Mouse (Mus musculus) hematopoietic stem cell, adult 5-6 weeks (primary cell): ENCODE results near the gene Triap1. TPM values are rescaled to one million over a fixed set of nuclear protein-coding genes. Genes with fewer than 3 reads are reported as not detected.

Experiments
- ATAC-seq, 2 experiments: fragments of 125-278 bp in 1 of 2; replicated peaks in 1 of 2; 2 replicates each; pipeline ENCODE4 v1.8.0; 2016 to 2017; ENCODE audit warnings: inconsistent platforms in 2 of 2, mild to moderate bottlenecking in 2 of 2, moderate number of reproducible peaks in 2 of 2, low read depth in 1 of 2, moderate TSS enrichment in 1 of 2; ENCODE audit not compliant: low FRiP score in 2 of 2, poor library complexity in 2 of 2, severe bottlenecking in 2 of 2, insufficient read depth in 1 of 2, low TSS enrichment in 1 of 2
- total RNA-seq: library from RNA; stranded (forward); fragments of 172-1452, 232-1000 nt; gene quantifications from 2 replicates; pipeline ENCODE4 v1.2.3, GENCODE M21; 2017

Gene Triap1
- total RNA-seq, 1 experiment from 2014 or later, result 8.6 TPM

DNA sequence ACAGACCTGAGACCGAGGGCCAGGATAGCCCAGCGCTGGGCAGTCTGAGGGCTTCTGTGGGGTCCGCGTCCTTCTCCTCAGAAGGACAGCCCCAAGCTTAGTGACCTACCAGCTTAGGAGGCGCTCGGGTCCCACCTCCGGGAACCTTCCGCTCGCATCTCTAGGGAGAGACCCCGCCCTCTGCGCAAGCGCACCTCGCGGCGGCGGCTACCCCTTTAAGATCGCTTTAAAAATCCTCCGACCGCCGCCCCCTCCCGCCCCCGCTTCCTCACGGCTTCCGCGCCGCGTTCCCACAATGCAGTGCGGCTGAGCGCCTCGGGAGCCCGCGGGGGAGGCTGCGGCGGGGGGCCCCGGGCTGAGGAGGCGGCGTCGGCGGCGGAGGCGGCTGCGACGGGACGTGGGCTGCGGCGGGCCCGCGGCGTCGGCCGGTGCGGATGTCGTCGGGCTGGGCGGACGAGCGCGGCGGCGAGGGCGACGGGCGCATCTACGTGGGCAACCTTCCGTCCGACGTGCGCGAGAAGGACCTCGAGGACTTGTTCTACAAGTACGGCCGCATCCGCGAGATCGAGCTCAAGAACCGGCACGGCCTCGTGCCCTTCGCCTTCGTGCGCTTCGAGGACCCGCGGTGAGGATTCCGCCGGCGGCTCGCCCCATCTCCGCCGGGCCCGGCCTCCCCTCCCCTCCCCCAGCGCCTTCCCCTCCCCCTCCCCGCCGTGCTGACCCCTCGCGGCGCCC, 14.0 kb upstream of the Triap1 start, which contains the start of gene Srsf9:
Gene Srsf9 (plus strand): TSS at position 303 of the 735 bp plus-strand sequence.
- ATAC-seq, result peak; percentile 80 to 90

DNA sequence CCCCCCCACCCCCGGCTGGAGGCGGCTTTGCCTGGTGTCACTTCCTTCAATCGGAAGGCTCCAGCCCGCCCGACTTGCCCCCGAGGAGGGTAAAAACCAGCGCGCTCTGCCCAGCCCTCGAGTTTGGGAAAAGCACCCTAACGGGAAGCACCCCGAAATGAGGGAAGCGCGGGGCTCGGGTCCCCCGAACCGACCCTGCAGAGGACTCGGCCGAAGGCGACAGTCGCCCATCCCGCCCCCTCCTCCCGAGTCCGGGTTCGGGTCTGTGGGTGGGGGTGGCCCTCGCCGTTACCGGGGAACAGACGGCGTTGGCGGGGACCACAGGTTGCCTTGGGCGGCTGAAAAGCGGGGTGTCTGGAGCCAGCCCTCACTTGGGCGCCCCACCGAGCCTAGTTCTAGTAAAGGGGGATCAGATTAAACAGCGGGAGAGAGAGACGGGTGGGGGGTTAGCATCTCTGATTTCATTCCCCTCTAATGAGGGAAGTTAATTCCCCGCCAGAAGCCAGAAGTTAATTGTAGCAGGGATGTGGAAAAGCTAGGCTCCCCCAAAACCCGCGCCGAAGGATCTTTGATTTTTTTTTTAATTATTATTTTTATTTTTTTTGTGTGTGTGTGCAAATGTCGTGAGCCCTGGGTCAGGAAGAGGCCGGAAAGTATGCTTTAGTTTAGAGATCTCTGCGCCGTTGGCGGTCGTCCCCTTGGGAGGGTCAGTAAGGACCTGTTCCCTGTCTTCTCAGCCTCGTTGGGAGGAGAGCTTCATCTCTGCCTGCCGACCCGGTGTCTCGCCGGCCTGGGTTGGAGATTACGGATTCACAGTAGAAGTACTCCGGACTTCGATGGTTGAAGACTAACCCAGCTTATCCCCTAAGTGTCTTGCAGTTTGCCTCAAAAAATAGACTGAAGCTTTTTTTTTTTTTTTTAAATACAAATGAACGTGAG, 13.1 kb upstream of the Triap1 start:
- ATAC-seq, result no peak

DNA sequence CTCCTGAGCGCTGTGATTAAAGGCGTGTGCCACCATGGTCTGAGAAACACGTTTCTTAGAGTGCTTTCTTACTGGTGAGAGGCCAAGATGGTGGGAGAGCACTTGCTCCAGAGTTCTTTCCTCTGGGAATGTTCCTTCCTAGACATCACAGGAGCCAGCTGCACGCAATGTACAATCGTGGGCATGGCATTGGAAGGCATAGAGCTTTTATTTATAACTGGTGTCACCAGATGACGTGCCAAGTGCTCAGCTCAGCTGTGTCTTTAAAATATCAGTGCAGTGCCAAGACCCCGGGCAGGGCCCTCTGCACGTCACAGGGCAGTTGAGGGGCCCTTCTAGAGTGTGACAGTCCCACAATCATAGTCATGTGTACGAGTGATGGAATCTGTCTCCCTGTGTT, 10.1 kb upstream of the Triap1 start:
- no peak for ATAC-seq

DNA sequence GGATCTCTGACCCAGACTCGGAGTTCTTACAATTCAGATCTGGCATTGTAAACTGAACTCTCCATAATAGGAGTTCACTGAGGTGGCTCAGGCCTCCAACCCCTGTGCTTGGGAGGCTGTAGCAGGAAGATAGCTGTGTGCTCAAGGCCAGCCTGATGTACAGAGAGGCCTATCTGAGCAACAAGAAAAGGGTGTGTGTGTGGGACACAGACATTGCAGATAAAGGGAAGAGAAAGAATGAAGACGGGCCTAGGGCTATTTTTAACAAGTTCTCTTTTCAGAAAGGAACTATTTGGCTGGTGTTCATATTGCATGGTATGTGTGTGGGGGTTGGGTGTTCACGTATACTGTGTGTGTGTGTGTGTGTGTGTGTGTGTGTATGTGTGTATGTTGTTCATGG, 7.4 kb upstream of the Triap1 start:
- ATAC-seq, result 0 out of 4 replicates have a peak, but pooled peaks of 1 of the 2 experiments have one; percentile 12

DNA sequence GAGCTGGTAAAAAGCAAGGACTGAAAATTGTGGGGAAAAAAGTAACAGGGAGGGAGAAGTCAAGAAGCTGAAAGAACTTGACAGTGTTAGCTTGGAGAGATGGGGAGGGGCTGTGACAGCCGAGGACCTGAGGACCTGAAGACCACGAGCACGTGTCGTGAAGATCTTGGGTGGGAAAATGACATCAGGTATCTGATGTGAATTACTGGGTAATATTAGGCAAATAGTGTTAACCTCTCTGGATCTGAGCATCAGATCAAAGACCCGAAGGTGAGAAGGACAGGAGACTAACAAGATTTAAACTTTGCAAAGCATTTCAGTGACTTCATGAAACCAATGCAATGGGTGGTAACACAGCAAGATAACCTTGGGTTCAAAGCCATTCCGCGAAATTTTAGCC, 1.0 kb upstream of the Triap1 start:
- no peak for ATAC-seq

DNA sequence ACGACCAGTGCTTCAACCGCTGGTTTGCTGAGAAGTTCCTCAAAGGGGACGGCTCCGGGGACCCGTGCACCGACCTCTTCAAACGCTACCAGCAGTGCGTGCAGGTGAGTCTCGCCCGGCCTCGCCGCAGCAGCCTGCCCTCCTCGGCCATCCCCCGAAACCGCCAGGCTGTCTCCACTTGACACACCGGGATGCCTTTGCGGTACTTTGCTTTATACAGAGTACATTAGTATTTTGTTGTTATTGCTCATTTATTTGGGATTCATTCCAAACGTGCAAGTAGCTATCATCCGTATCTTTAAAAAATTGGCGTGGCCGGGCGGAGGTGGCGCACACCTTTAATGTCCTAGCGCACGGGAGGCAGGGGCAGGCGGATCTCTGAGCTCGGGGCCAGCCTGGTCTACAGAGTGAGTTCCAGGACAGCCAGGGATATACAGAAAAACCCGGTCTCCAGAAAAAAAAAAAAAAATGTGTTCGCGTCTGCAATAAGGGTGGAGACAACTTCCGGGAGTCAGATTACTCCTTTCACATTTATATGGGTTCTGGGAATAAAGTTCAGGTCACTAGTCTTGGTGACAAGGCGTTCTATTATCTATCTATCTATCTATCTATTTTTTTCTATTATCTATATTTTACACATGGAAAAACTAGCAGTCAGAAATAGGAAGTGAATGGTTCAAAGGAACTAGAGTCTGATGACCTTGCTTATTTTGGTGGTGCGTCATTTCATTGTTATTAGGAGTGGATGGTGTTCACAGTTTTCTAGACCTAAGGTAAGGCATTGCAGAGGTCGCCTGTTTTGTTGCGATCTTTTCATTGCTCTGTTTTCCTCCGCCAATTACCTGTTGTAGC, 515 bp downstream of the Triap1 start:
- no peak for ATAC-seq

DNA sequence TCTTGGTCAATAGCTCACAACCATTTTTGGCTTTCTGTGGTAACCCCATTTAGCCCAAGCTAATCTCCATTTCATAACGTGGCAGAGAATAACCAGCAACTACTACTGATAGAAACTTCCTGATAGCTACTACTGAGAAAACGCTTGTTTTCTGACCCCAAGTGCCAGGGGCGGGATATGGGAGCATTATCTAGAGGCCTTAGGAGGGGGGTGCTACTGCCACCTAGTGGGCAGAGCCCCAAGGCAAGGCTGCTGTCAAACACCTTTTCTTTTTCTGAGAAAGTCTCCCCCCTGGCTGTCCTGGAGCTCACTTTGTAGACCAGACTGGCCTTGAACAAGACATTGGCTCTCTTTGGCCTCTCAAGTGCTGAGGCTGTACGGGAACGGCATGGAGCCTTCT, 6.5 kb downstream of the Triap1 start:
- peak; percentile 54 to 71 for ATAC-seq

DNA sequence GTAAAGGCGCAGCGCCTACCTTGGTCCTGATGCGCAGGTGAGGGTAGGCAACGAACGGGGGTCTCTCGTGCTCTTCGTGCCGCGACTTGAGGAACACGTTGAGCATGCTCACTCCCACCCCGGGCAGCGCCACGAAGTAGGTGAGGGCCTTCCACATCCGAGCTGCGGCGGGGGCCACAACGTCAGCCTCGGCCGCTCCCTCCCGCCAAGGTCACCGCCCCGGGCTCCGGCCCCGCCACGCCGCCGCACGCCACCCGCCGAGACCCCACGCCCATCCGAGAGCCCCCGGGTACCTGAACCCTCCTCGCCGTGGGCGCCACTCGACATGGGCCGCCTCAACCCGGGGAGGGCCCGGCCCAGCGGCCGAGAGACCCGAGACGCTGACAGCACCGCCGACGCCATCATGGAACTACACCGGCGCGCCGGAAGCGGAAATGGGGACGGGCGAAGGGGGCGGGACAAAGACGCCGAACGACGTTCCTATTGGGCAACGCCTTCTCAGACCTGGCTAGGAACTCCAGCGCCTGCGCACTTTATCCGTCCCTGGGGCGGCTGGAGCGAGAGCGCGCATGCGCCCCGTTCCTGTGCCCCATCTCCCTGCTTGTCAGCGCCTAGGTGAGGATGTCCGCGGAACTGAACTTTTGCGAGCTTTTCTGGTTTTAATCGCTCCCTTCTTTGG, 7.7 kb downstream of the Triap1 start, which contains the start of gene Cox6a1:
Gene Cox6a1 (minus strand): TSS at position 436 of the 679 bp plus-strand sequence.
- ATAC-seq, result peak; percentile 92

DNA sequence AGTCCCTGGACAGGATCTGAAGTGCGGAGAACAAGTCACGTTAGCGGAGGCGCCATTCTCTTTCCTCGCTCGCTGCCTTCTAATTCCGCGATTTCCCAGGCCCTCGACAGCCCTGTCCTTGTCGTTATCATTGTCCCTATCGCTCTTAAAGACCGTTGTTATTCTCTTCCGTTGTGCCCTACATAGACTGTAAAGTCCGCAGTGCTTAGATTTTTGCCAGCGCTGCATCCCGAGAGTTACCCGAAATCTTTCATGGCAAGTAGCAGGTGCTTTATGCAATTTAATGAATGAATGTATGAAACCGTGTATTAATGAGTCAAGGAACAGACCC, 8.2 kb downstream of the Triap1 start:
- peak in 1 of 2 experiments; percentile 13; a peak in 1 of 4 replicates for ATAC-seq

DNA sequence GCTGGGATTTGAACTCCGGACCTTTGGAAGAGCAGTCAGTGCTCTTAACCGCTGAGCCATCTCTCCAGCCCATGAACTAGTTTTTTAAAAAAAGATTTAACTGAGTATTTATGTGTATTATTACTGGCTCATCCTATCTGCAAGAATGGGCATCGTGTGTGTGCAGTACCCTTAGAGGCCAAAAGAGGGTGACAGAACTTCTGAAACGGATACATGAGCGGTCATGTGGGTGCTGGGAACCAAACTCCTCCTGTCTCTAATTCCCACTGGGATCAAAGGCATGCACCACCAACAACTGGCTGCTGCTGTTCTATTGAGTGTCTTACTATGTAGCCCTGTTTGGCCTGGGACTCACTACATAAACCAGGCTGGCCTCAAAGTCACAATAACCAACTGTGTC, 10.3 kb downstream of the Triap1 start:
- no peak for ATAC-seq

DNA sequence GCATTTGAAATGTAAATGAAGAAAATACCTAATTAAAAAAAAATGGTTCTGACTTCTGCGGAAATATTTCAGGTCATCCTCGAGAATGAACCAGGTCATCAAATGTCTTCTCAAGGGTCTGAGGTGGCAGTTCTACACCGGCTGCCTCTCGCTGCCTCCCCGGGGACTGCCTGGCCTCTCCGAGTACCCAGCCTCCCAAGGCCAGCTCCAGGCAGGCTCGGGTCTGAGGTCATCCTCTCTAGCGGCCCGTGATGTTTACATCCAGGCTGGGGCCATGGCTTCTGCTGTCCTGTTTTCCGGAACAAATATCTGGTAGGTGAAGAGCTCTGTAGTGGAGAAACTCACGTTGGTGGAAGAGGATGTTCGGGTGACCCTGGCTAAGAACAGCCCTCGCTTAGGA, 14.0 kb downstream of the Triap1 start:
- ATAC-seq, result no peak

DNA sequence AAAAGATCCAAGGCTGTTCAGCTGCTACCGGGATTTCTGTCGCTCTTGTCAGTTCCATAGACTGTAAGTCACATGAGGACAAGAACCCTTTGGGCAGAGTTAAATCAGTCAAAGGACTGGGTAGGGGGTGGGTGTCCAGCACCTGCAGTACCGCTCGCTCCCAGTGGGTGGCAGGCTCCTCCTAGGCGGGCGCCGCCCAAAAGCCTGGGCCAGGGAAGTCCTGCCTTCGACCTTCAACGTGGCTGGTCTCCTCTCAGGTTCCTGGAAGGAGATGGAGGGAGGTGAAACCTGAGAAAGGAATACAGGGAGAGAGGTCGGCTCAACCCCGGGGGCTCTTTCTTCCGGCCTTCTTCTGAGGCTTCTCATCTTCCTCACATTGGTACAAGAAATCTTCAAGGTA, 17.8 kb downstream of the Triap1 start:
- ATAC-seq, result peak; percentile 86 to 87

DNA sequence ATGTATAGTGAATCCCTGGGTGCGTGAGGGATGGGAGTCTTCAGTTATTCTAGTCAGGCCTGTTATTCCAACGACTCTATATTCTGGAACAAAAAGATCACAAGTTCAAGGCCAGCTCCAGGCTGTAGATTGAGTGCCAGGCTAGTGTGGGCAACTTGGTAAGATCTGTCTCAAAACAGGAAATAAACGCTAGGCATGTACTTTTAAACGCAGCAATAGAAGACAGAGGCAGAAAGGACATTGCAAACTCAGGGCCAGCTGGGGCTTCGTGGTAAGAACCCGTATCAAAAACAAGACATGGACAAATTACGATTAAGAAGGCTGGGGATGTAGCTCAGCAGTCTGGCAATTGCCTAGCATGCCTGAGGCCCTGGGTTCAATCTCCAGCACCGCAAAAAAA, 18.4 kb downstream of the Triap1 start:
- no peak for ATAC-seq

DNA sequence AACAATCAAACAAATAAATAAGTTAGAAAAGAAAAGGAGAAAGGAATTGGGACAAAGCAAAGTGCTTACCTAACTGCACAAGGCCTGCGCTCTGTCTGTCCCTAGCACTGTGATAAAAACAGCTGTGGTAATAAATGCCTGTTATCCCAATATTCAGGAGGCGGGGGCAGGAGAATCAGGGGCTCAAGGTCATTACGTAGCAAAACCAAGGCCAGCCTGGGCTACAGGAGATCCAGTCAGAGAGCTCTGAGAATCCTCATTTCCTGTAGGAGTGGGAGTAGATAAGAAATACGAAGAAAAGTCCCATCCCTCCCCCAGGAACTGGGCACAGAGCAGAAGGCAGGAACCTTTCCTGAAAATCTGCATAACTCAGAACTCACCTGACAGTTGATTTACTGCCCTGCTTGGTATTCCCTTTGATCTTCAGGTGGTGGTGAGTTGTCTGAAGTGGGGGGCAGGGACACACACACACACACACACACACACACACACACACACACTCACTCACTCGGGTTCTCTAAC, 18.9 kb downstream of the Triap1 start:
- ATAC-seq, result no peak

DNA sequence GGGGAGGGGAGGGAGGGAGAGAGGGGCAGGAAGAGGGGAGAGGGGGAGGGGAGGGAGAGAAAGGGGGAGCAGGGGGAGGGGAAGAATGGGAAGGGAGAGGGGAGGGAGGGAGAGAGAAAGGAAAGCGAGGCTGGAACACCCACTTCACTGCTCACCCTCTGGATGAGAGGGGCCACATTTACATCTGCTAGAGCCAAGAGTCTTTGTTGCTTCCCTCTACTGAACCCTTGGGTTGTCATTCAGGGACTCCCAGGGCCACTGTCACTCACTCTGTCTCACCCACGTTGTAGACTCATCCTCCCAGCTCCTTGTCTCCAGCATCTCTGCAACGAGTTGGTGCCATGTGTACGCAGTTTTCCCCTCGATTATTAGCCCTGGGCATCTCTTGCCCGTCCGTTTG, 21.2 kb downstream of the Triap1 start:
- no peak for ATAC-seq

DNA sequence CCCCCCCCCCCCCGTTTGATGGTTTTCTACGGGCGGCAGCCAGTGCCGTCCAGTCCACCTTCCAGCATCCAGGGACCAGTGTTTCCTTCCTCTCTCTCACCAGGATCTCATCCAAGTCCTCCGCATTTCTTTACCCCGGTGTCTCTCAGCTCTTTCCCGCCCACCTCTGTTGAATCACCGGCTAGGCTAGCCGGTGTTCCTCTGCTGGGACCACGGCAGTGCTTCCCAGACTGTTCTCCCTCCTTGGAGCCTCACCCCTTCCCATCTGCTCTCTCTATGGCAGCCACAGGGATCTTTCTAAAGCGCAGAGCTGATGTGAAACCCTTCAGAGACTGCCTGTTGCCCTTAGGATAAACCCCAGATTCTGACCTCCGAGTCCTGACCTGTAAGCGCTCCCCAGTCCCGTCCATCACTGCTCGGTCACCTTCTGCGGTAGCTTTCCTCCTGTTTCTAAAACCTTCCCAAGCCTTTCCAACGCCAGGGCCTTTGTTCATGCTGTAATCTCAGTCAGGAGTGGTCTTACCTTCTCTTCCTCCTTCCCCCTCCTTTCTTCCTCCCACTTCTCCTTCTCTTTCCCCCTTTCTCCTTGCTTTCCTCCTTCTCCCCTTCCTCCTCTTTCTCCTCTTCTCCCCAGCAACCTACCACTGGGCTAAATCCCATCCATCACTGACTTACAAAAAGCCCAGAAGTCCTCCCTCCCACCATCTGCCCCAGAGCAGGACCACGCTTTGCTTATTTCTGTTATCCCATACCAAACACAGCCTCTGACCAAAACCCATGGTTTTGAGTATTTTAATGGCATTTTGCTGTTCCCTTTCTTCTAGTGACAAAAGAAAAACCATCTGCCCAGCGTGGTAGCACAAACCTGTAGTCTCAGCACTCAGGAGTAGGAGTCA, 22.0 kb downstream of the Triap1 start:
- no peak for ATAC-seq
